Mouse (Mus musculus) testis, postnatal 10 days (tissue): ENCODE measurements around the gene Cdc16.
"Not testable (repeated sequence)": the region's sequence is repeated elsewhere in the genome, so short reads cannot be mapped to it uniquely, and the experiment has no call there.

Source experiments
- DNase-seq: peaks from one replicate; pipeline ENCODE4 v3.0.0; 2021; ENCODE audit warnings: low spot score

The Cdc16 gene

DNA sequence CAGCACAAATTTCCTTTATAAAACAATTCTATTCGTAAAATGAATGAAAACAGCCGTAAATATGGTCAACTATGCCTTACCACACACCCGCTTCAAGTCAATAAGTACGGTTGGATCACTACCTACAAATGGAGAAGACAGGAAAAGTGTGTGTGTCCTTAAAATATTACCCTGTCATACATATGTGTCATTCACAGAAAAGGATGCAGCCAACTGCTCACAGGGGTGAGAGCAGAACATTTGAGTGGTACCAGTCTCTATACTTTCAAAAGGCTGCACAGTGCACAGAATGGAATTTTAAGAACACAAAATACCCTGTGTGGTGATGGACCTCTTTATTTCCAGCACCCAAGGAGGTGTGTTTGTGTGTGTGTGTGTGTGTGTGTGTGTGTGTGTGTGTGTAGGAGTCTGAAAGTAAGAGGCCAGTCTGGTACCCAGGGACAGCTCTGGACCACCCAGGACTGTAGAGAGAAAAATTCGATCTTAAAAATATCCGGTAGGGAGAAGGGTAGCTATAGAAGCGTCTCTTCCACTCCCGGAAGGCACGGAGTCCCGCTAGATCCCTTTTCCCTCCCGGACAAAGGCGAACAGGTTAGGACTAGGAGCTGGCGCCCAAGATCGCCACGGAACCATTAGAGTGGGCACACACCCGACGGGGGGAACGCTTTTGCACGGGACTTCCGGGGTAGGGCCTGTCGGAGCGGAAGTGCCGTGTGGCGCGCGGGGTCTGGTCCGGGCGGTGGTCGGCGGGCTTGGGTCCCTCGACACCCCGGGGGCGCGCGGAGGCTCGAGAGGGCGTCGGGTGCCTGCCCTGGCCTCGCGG is at the start of gene Cdc16:
Gene Cdc16, plus strand, starts transcription at position 695 of the 823 bp plus-strand sequence.
- DNase-seq, result peak; percentile 93

DNA sequence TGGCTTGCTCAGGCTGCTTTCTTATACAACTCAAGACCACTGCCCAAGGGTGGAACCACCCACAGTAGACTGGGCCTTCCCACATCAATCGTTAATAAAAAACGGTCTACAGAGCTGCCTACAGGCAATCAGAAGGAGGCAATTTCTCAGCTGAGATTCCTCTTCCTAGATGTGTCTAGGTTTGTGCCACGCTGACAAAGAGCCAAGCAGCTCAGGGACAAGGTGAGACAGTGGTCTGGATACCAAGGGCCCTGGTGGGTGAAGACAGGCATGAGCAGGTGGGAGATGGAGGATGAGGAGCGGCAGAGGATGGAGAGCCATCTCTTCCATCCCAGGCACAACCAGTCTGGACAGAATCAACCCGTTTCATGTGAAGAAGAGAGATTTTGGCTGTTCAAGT is 49.0 kb upstream of the Cdc16 start:
- DNase-seq, result no peak

DNA sequence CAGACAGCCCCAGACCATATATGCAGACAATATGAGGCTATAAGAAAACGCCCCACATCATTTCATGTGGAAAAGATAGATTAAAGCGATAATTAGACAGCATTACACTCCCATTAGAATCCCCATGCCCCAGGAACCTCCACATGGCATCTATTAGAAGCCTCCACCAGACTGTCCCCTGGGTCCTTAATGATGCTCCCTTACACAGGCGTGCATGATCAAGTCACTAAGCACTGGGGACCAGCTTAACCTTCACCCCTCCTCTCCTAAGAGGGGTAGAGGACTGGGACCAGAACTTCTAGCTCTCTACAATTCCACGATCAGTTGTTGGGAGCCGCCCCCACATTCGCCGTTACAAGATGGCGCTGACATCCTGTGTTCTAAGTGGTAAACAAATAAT is 38.5 kb upstream of the Cdc16 start:
- no peak for DNase-seq

DNA sequence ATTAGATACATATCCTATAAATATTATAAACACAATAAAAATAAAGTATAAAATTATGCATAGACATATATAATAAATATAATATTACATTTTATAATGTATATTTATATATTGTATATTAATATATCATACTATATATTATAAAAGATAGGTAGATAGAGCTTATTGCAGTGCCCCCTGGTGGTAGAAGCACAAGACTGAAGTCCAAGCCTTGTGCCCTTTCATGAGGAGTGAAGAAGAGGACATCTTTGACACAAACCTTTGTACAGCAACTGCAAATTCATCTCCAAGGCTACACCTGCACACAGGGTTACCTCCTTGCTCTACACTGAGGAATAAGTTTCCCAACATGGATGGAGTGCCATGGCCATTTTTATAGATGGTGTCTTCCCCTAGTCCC is 31.8 kb upstream of the Cdc16 start:
- DNase-seq, result peak; percentile 71

DNA sequence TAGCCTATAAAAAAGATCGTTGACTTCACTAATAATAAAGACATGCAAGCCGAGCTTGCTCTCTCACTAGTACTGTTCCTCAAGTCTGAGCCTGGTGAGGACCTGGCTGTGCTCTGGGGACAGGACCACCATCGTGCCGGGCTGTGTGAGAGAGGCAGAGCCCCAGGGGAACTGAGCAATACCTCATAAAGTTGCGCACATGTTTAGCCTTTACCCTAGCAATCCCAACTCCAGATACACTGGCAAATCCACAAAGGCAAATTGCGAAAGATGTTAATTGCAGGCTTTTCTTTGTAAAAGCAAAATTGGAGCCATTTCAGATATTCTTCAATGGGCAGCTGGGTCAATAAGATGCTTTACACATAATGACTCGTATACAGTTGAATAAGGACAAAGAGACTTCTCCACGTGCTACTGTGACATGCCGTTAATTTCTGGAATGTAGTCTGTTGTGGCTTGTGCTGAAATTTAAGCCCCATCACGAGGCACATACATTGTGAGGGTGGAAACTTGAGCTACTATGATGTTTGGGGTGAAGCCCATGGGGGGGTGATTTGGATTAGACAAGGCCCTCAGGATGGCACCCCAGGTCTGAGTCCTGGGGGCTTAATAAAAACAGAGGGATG is 29.9 kb upstream of the Cdc16 start:
- DNase-seq, result no peak

DNA sequence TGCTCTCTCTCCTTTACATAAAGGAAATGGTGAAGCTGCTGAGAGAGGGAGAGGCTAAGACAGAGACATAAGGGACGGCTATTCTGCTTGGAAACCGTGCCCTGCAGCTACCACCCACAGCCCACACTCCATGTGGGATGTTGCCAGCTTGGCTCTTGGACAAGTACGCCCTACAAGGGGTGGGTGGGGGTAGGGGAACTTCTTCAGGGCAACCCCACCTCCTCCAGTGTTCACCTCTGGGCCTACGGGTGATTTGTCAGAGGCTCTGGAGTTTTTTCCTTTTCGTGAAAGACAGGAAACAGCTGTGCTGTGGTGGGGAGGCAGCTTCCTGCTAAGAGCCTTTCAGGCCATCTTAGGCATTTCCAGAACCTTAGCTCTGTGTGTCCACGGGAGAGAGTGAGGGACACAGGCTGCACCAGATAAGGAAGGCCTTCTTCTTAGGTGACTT is 17.1 kb upstream of the Cdc16 start:
- DNase-seq, result peak; percentile 50

DNA sequence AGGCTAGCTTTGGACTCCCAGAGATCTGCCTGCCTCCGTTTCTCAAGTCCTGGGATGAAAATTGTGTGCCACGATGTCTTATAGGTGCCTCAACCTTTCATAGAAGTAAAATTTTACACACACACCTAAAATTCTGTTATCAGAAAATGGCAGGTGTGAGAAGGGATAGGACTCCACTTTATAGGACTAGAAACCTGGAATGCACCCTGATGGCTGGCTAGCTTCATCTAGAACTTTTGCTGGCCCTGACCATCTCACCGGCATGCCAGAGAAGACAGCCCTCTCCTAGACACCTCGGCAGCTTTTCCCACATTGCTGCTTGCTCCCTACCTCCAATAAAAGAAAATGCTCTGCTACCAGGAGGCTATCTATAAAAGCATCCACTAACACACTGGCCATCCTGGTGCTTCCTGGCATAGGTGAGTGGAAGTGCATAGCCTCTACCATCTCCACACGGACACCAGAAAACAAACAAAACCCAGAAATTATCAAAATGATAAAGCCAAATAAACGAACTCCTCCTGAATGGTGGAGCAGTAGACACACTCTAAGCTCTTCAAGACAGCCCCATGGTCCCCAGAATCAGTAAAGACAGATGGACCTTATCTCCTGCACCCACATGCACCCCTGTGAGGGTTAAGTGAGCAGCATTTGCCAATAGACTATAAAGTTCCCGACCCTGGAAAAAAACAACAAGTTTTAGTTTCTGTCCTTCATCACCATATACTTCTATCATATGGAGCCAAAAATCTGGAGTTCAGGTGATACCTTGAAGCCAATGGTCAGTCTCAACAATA is 16.5 kb upstream of the Cdc16 start:
- DNase-seq, result no peak

DNA sequence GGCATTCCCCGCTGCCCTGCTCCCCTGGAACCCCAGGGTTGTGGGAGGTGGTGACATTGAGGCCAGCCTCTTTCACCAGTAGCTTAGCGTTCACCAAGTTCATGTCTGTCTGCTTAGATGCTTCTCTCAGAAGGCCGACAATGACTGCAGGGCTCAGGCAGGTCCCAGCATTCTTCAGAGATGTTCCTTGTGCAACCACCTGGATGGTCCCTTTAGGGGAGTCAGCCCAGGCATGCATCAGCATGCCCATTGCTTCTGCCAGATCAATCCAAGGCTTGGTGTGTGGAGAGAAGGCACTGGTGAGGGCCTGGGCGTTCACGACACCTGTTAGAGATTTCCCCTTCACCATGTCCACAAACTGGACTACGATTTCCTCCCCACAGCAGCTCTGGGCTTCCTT is 11.3 kb upstream of the Cdc16 start:
- not testable (repeated sequence) for DNase-seq

DNA sequence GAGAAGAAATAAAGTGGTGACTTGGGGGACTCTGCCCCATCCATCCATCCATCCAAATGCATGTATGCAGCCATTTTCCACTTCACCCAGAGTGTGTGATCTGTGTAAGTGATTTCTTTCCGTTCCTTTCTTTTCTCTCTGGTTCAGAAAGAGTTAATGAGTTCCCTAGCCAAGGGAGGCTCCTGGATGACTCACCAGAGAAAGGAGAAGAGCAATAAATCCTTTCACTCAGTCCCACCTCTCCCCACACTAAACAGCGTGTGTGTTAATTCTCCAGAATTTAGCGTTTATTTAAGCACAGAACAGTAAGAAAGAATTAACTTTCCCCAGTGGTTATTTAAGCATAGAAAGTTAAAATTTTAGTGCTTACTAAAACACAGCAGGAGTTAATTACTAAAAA is 9.8 kb upstream of the Cdc16 start:
- no peak for DNase-seq

DNA sequence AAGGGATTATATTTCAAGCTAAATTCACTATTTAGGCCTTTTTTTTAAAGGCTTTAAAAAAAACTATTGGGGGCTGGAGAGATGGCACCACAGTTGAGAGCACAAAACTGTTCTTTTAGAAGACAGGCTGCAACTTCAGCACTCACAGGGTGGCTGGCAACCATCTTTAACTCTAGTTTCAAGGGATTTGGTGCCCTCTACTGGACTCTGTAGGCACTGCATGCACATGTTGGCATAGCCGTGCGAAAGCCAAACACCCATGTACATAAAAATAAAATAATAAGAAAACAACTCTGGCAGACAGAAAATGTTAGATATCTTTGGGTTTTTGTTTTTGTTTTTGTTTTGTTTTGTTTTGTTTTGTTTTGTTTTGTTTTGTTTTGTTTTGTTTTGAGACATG is 3.8 kb upstream of the Cdc16 start:
- peak; percentile 92 for DNase-seq

DNA sequence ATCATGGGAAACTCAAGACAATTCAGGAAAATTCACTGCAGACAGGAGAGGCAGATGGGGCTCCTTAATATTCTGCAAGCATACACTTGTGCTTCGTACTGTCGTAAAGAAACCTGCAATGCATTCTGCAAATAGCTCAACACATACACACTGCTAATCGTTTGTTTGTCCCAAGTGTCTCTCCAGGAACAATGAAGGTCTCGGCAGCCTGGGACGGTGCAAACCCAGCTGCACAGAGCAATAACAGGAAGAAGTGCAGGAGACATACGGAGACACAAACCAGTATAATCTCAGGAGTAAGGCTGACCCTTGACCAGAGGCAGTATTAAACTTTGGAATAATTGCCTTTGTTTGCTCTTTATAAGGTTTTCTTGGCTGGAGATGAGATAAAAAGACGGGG is 996 bp upstream of the Cdc16 start:
- no peak for DNase-seq

DNA sequence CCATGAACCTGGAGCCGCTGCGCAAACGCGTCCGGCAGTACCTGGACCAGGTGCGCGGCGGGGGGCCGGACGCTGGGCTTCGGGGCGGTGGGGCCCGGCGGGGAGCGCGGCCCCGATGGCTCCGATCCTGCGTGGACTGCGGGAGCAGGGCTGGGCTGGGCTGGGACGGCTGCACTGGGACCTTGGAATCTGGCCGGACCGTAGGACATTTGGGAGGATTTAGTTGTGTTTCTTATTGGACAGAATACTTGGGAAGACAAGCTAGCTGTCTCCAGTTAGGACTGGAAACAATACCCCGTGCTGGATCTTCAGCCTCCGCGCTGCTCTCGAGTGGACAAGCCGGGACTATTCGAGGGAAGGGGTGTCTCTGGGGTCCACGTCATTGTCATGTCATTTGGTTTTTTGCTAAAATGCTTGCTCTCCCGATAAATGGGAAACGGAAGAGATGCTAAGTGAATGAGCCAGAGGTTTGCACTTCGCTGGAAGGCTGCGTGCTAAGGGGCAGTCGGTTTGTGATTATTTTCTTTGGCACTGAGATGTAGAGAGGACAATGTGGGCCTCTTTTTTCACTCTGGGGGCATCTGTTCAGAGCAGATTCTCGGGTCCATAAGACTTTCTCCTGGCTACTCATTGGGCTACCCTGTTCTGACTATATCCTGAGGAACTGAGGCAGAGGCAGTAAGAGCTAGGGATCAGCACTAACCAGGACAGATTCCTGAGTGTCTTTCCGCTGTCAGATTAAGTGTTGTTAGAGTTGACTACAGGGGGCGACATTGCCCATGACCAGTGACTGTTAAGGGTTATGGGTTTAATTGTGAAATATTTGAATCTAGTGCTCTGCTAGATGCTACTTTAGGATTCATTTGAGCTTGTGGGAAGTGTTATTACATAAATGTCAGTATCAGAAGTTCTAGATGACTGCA is 590 bp downstream of the Cdc16 start:
- DNase-seq, result peak; percentile 57

DNA sequence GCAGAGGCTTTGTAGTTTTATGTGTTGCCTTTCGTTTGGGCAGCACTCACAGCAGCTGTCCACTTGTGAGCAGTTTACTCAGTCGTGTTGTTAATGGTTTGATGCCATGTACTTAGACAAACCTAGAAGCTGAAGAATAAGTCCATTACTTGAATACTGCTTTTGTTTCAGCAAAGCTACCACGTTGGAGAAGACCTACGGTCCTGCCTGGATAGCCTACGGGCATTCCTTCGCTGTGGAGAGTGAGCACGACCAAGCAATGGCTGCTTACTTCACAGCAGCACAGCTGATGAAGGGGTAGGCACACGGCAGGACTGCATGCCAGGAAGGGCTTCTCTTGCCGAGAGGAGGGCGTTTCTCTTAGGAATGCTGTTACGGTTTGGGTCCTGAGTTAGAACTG is 11.7 kb downstream of the Cdc16 start:
- no peak for DNase-seq

DNA sequence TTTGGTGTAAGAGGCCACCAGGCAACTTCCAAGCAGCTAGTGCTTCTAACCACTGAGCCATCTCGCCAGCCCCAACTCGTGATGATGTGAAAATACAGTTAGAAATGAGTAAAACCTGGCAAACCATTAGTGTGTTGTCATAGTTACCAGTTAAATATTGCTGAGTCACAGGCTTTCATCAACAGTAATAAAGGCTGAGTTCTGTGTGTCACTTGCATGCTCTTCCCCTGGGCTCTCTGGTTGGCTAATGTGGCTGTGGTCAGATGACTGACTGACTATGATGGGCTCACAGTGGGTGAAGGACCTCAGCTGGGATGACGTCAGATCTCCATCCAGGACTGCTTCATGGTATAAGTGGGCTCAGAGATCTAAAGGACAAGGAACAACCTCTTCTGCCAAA is 23.1 kb downstream of the Cdc16 start:
- no peak for DNase-seq

DNA sequence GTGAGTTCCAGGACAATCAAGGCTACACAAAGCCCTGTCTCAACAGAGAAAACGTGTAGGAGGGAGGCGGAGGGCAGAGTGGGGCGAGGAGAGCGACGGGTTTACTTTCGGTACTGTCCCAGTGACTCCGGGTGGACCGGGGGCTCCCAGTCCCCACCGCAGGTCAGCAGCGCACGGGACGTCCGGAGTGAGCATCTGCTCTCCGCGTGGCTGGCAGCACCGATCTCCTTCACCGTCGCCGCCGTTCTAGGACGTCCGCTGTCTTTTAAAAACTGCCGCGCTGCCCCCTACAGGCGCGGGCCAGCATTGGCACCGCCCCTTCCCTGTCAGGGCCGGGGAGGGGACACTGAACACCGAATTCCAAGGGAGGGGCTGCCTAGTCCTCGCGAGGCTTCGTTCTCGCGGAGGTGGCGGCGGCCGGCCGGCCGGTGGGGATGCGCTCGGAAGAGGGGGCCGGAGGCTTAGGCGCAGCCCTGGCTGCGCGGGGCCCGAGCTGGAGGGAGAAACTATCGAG is 27.8 kb downstream of the Cdc16 start, which contains the start of gene Upf3a:
Gene Upf3a, plus strand, starts transcription at position 366 of the 514 bp plus-strand sequence.
- peak; percentile 94 for DNase-seq

DNA sequence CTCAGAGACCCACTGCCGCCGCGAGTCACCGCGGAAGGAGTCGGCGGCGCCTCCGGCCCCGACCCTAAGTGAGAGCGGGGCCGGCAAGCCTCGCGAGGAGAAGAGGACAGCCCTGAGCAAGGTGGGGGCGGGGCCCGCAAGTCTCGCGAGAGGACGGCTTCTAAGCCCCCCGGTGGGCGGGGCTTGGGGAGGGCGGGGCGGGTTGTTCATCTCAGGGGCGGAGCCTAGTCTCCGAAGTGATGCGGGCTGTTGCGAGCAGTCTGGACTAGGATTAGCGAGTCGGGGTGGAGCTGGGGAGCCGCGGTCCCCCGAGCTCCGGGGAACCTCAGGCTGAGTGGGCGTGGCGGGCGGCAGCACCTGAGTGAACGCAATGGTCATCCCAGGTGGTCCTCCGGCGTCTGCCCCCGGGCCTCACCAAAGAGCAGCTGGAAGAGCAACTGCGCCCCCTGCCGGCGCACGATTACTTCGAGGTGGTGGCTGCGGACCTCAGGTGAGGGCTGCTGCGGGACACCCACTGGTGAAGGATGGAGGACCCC is 28.4 kb downstream of the Cdc16 start:
- DNase-seq, result peak; percentile 100

DNA sequence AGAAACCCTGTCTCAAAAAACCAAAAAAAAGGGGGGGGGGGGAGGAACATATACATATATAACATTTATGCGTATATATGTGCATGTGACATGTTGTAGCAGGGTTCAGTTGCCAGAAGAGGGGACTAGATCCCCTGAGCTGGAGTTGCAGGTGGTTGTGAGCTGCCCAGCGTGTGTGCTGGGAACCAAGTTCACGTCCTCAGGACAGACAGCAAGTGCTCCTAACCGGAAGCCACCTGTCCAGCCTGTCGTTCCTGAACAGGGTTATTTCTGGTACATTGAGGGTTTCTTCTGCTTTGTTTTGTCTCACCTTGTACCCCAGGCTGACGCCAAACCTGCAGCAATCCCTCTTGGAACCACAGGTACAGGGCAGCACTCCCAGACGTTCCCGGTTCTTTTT is 32.1 kb downstream of the Cdc16 start:
- peak; percentile 36 for DNase-seq

DNA sequence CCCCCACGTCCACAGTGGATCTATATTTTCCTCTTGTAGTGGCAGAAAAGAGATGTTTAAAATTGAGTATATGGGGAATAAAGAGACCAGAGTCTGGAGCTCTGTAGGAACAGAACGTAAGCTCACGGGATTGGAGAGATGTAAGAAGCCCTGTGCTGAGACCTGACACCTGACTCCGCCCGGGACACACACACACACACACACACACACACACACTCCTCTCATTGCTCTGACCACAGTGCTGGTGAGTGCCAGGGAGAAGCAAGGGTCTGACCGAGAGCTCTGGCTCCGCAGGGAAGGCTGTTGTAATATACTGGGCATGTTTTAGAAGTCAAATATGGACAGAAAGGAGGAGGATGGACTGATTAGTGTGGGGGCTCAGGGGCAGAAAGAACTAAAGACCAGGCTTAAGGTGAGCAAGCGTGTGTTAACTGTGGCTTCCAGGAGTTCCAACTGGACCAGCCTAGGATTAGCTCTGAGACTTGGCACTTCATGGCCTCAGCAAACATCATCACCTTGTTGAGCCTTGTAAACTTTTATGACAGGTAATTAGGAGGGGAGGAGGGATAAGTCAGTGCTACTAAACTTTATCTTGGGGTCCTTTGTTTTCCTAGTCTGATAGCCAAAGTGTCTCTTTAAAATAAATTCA is 35.7 kb downstream of the Cdc16 start:
- peak; percentile 32 for DNase-seq

DNA sequence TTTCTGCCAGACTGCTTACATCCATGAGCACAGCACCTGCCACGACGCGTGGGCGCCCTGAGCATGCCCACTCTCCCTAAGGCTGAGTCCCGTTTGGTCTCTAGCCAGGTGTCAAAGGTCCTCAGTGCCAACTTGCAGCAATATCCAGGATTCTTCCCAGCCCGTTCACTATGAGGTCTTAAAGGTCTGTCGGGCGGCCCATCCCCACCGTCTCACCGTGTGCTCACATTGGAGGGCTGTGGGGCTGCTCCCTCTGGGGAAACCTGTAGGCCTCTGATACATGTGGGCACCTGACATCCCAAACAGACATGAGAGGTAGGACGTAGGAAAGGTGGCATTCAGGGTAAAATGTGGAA is 36.2 kb downstream of the Cdc16 start:
- peak; percentile 36 for DNase-seq

DNA sequence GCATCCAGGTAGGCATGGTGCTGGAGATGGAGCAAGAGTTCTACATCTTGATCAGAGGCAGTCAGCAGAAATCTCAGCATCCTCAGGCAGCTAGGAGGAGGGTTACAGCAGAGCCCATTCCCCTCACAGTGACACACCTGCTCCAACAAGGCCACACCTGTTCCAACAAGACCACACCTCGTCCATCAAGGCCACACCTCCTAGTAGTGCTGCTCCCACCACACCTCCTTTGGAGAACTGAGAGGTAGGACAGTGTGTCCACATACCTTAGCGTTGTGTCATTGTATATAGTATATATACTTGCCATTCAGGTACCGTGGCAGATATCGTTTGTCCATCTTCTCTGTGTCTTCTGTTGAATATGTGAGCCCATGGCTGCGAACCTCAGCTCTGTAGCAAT is 40.2 kb downstream of the Cdc16 start:
- DNase-seq, result peak; percentile 19

DNA sequence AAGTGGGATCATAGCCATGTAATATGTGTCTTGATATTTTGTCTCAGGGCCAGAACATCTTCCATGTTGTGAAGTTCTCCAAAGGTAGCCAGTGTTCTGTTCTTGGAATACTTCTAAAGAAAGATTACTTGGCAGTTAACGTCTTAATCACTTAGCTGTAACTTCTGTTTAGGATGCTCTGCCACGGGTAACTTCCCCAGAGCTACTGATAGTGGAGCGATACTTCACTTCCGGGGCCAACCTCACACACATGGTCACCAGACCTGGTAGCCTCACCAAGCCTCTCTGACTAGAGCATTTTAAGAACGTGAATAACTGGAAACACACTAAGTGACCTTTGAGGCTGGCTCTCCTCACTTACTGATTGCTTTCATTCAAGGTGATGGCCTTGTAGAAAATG is 42.1 kb downstream of the Cdc16 start:
- DNase-seq, result peak; percentile 7
